In genomic region chrX:103991702-103992101, GRCm38 (mm10) we compare ENCODE assay signal across 8 mouse cellular contexts. TPM values are rescaled to one million over a fixed set of nuclear protein-coding genes. Genes with fewer than 3 reads are reported as not detected.
DNase-seq lines count a peak whose midpoint lies in the region; ATAC-seq and TF ChIP-seq lines count a peak whose summit lies in the region.
"Had no signal": no experiment of that assay in that cellular context is flagged by ENCODE, and none has a peak within 500 bp of the region (broad histone marks: within the 10 kb centered on the region; RNA-seq: fewer than 3 reads in every experiment).

No protein-coding gene starts in this region.

- TF ChIP-seq POLR2A in kidney, adult 2 months (IDR thresholded peaks at IDR 0.05; ENCODE audit: low read depth, low read length): no peak

- no peak overlapping the region for H3K4me3 ChIP-seq in kidney, adult 2 months (ENCODE audit: insufficient read depth, low read depth, low read length)
- no peak overlapping the region for H3K4me3 ChIP-seq in kidney, embryonic 16.5 days (ENCODE audit: low read length)
- no peak overlapping the region for H3K4me3 ChIP-seq in embryonic facial prominence, embryonic 11.5 days (ENCODE audit: low read depth, low read length)

- H3K4me1 ChIP-seq in kidney, adult 2 months (ENCODE audit: control insufficient read depth, insufficient read depth, low read length): no peaks in the 10 kb centered on the region; the same call in 1 of the 2 replicates
- H3K4me1 ChIP-seq in kidney, embryonic 16.5 days (ENCODE audit: insufficient read depth, low read length): 0 out of 2 replicates have a peak, but pooled peaks cover 2% of the 10 kb centered on the region
- no peaks in the 10 kb centered on the region for H3K4me1 ChIP-seq in embryonic facial prominence, embryonic 11.5 days (ENCODE audit: control insufficient read depth, insufficient read depth, low read length)

- peak; percentile 59 for TF ChIP-seq CTCF in kidney, adult 2 months (conservative IDR thresholded peaks at IDR 0.05; ENCODE audit: insufficient read depth, insufficient read length, low read depth, low read length)

- no peak overlapping the region for H3K9ac ChIP-seq in kidney, embryonic 16.5 days (replicated peaks; ENCODE audit: low read length)
- H3K9ac ChIP-seq in embryonic facial prominence, embryonic 11.5 days (replicated peaks; ENCODE audit: low read length): no peak overlapping the region

- 19% methylated on average over 10 of the region's 10 CpGs for WGBS in kidney, adult 2 months
- WGBS in kidney, embryonic 16.5 days: 45% methylated on average over 10 of the region's 10 CpGs
- 26% methylated on average over 10 of the region's 10 CpGs for WGBS in embryonic facial prominence, embryonic 11.5 days

- H3K27ac ChIP-seq in kidney, adult 2 months (ENCODE audit: insufficient read depth, low read depth, low read length): no peak overlapping the region
- H3K27ac ChIP-seq in kidney, embryonic 16.5 days (ENCODE audit: low read length): no peak overlapping the region
- H3K27ac ChIP-seq in embryonic facial prominence, embryonic 11.5 days (replicated peaks; ENCODE audit: low read depth, low read length): no peak overlapping the region
- H3K27ac ChIP-seq: macrophage had no signal

- no peaks in the 10 kb centered on the region for H3K27me3 ChIP-seq in kidney, adult 2 months (replicated peaks; ENCODE audit: control insufficient read depth, insufficient read depth, low read length)
- peaks cover 16% of the 10 kb centered on the region for H3K27me3 ChIP-seq in kidney, embryonic 16.5 days (ENCODE audit: insufficient read depth, low read length)
- no peaks in the 10 kb centered on the region for H3K27me3 ChIP-seq in embryonic facial prominence, embryonic 11.5 days (ENCODE audit: control insufficient read depth, insufficient read depth, low read length)

- no peaks in the 10 kb centered on the region for H3K9me3 ChIP-seq in kidney, embryonic 16.5 days (ENCODE audit: low read length)
- no peaks in the 10 kb centered on the region for H3K9me3 ChIP-seq in embryonic facial prominence, embryonic 11.5 days (replicated peaks; ENCODE audit: control insufficient read depth, low read length)

- H3K36me3 ChIP-seq in kidney, adult 2 months (ENCODE audit: control insufficient read depth, insufficient read depth, low read length): no peaks in the 10 kb centered on the region
- H3K36me3 ChIP-seq in kidney, embryonic 16.5 days (ENCODE audit: insufficient read depth, low read length): no peaks in the 10 kb centered on the region
- H3K36me3 ChIP-seq in embryonic facial prominence, embryonic 11.5 days (replicated peaks; ENCODE audit: control insufficient read depth, insufficient read depth, low read depth, low read length): no peaks in the 10 kb centered on the region

- no peak overlapping the region for H3K4me2 ChIP-seq in kidney, embryonic 16.5 days (replicated peaks; ENCODE audit: low read depth, low read length)
- H3K4me2 ChIP-seq in embryonic facial prominence, embryonic 11.5 days (ENCODE audit: low read depth, low read length): no peak overlapping the region

- DNase-seq in kidney, adult 2 months: peak; percentile 41
- peak; percentile 11 for DNase-seq in MN1 (ENCODE audit: low spot score)
- peak; percentile 16 for DNase-seq in embryonic facial prominence, embryonic 11.5 days (ENCODE audit: low spot score)
- DNase-seq in layer of hippocampus, adult 8-10 months (ENCODE audit: low spot score in 2 of 2): no peak
- no peak for DNase-seq in left cerebral cortex, adult 18-20 months (ENCODE audit: low spot score in 2 of 2)

- ATAC-seq in kidney, embryonic 16.5 days (ENCODE audit: low FRiP score, low TSS enrichment): no peak
- no peak for ATAC-seq in embryonic facial prominence, embryonic 11.5 days (replicated peaks; ENCODE audit: insufficient number of reproducible peaks, low FRiP score, low TSS enrichment, low read depth)
- ATAC-seq in megakaryocyte, adult 5-6 weeks (ENCODE audit: poor library complexity, severe bottlenecking): peak; percentile 49; the same call in 1 of the 2 replicates

RNA-seq across cellular contexts. Expression of gene Rlim, which starts 10.6 kb away (rescaled TPM):
- 4.8 and 7.1 TPM in 2 replicates for polyA plus RNA-seq in kidney, adult 2 months (2012; rRNA removed)
- polyA plus RNA-seq in kidney, embryonic 16.5 days (2015; fragmentation: Nextera tagmentation; extraction: Ambion mirVana): 34.2 and 38.9 TPM in 2 replicates
- 40.1 and 43.1 TPM in 2 replicates for polyA plus RNA-seq in embryonic facial prominence, embryonic 11.5 days (2014; fragmentation: Nextera tagmentation; extraction: Ambion mirVana)
- 41.1 and 43.5 TPM in 2 replicates for total RNA-seq in megakaryocyte, adult 5-6 weeks (2015)
- total RNA-seq in megakaryocyte, adult 5-6 weeks (2017): 69.1 and 89.8 TPM in 2 replicates
- total RNA-seq in layer of hippocampus, adult 8-10 months (2022): 10 to 100 TPM; 46.5 to 58.4 (median 55.5) TPM
- total RNA-seq in left cerebral cortex, adult 18-20 months (2021): 10 to 100 TPM; 46.1 to 55.1 TPM

Comparison
In these comparisons a context has a peak if more than half of its experiments do, and no peak if none do; other contexts are left out.
1. DNase-seq: peak in kidney, adult 2 months (single experiment), MN1 (single experiment) and embryonic facial prominence, embryonic 11.5 days (single experiment); none in layer of hippocampus, adult 8-10 months (0 of 2) and left cerebral cortex, adult 18-20 months (0 of 2).